Mouse (Mus musculus) midbrain, embryonic 12.5 days (tissue): ENCODE data around the gene Tmem87a. TPM values are rescaled to one million over a fixed set of nuclear protein-coding genes. Genes with fewer than 3 reads are reported as not detected.

Source experiments
- ATAC-seq: fragments of 200-750 bp; cut with Nextera tagmentation; 2 replicates; pipeline ENCODE4 v1.8.0; 2017; ENCODE audit warnings: low read depth, moderate TSS enrichment, moderate library complexity; ENCODE audit not compliant: low FRiP score
- H3K27ac ChIP-seq: fragments of 300-500 bp; sonication (generic); replicated peaks from 2 replicates; pipeline ENCODE4 v1.5.1; 2016; ENCODE audit warnings: mild to moderate bottlenecking
- H3K27me3 ChIP-seq: fragments of 300-500 bp; sonication (generic); 2 replicates; pipeline ENCODE4 v1.6.1; 2016; ENCODE audit warnings: mild to moderate bottlenecking
- H3K36me3 ChIP-seq: fragments of 300-500 bp; sonication (generic); 2 replicates; pipeline ENCODE4 v1.6.1; 2016
- H3K4me1 ChIP-seq: fragments of 300-500 bp; sonication (generic); 2 replicates; pipeline ENCODE4 v1.6.1; 2016
- H3K4me2 ChIP-seq: fragments of 300-500 bp; sonication (generic); replicated peaks from 2 replicates; pipeline ENCODE4 v1.6.1; 2016; ENCODE audit warnings: mild to moderate bottlenecking, moderate library complexity
- H3K4me3 ChIP-seq: fragments of 300-500 bp; sonication (generic); 2 replicates; pipeline ENCODE4 v1.5.1; 2016; ENCODE audit warnings: mild to moderate bottlenecking
- H3K9ac ChIP-seq: fragments of 300-500 bp; sonication (generic); replicated peaks from 2 replicates; pipeline ENCODE4 v1.6.1; 2016; ENCODE audit warnings: mild to moderate bottlenecking, moderate library complexity
- H3K9me3 ChIP-seq: fragments of 300-500 bp; sonication (generic); 2 replicates; pipeline ENCODE4 v1.6.1; 2016; ENCODE audit warnings: mild to moderate bottlenecking
- WGBS: fragments of 180-500 bp; shearing (Covaris S2); methylation state at CpG from one replicate; pipeline ENCODE4 v1.1.7; 2016; 5-methylcytosine and 5-hydroxymethylcytosine counted together
- polyA plus RNA-seq: library from polyadenylated mRNA; unstranded; fragments of >200 nt; fragmentation: Nextera tagmentation; extraction: Ambion mirVana; gene quantifications from 2 replicates; pipeline ENCODE4 v1.2.1, GENCODE M21; 2016

Gene Tmem87a
- polyA plus RNA-seq, 1 experiment from 2014 or later, result 7.1 TPM

GRCm38 (mm10) chr2:120352682-120353646 is 50.9 kb downstream of the Tmem87a start, which contains the start of gene Vps39:
Gene Vps39 (minus strand): TSS chr2:120353137.
- H3K27me3 ChIP-seq, result no peaks in the 10 kb centered on the region
- H3K27ac ChIP-seq, result peak within 1 kb of the TSS; percentile 82
- H3K36me3 ChIP-seq, result peaks cover 45% of the 10 kb centered on the region
- H3K4me1 ChIP-seq, result peaks cover 13% of the 10 kb centered on the region
- H3K9me3 ChIP-seq, result no peaks in the 10 kb centered on the region
- peak within 1 kb of the TSS; percentile 91 for H3K9ac ChIP-seq
- peak within 1 kb of the TSS; percentile 92 for H3K4me3 ChIP-seq
- WGBS, result 11% methylated on average over 44 of the region's 44 CpGs
- peak; percentile 95 for ATAC-seq
- H3K4me2 ChIP-seq, result peak within 1 kb of the TSS; percentile 76

- Histone ChIP-seq H3K27ac (no peak overlapping the region), H3K9me3 (no peaks in the 10 kb centered on the region), H3K4me2 (peak overlapping the region; percentile 76; the same call in 1 of the 2 replicates), H3K27me3 (no peaks in the 10 kb centered on the region), H3K36me3 (peaks cover 46% of the 10 kb centered on the region), H3K4me1 (peaks cover 13% of the 10 kb centered on the region), H3K4me3 (no peak overlapping the region), H3K9ac (no peak overlapping the region)
- WGBS, result 81% methylated on average over 5 of the region's 5 CpGs
- no peak for ATAC-seq
Measured at GRCm38 (mm10) chr2:120351321-120351720, 52.6 kb downstream of the Tmem87a start.

- WGBS, result 84% methylated on average over 9 of the region's 9 CpGs
- no peak for ATAC-seq
- Histone ChIP-seq H3K4me3 (no peak overlapping the region), H3K4me2 (no peak overlapping the region), H3K27ac (no peak overlapping the region), H3K36me3 (peaks cover 57% of the 10 kb centered on the region), H3K27me3 (no peaks in the 10 kb centered on the region), H3K9ac (no peak overlapping the region), H3K4me1 (peaks cover 13% of the 10 kb centered on the region), H3K9me3 (no peaks in the 10 kb centered on the region)
Measured at GRCm38 (mm10) chr2:120348120-120348519, 55.8 kb downstream of the Tmem87a start.

- Histone ChIP-seq H3K9ac (no peak overlapping the region), H3K4me2 (no peak overlapping the region), H3K4me3 (no peak overlapping the region), H3K4me1 (no peaks in the 10 kb centered on the region), H3K27ac (no peak overlapping the region), H3K9me3 (no peaks in the 10 kb centered on the region), H3K36me3 (peaks cover 91% of the 10 kb centered on the region), H3K27me3 (no peaks in the 10 kb centered on the region)
- 95% methylated on average over 1 of the region's 1 CpGs for WGBS
- ATAC-seq, result no peak
Measured at GRCm38 (mm10) chr2:120341741-120342140, 62.2 kb downstream of the Tmem87a start.

- H3K27me3 ChIP-seq, result no peaks in the 10 kb centered on the region
- no peak overlapping the region for H3K4me3 ChIP-seq
- H3K4me1 ChIP-seq, result no peaks in the 10 kb centered on the region
- 81% methylated on average over 2 of the region's 2 CpGs for WGBS
- peaks cover 83% of the 10 kb centered on the region for H3K36me3 ChIP-seq
- H3K9ac ChIP-seq, result no peak overlapping the region
- no peaks in the 10 kb centered on the region for H3K9me3 ChIP-seq
- no peak overlapping the region for H3K27ac ChIP-seq
- no peak for ATAC-seq
- H3K4me2 ChIP-seq, result no peak overlapping the region
Measured at GRCm38 (mm10) chr2:120337886-120338285, 66.0 kb downstream of the Tmem87a start.

- Histone ChIP-seq H3K4me2 (no peak overlapping the region), H3K4me3 (no peak overlapping the region), H3K36me3 (peaks cover 75% of the 10 kb centered on the region), H3K27me3 (no peaks in the 10 kb centered on the region), H3K4me1 (no peaks in the 10 kb centered on the region), H3K9me3 (no peaks in the 10 kb centered on the region), H3K9ac (no peak overlapping the region), H3K27ac (no peak overlapping the region)
- ATAC-seq, result no peak
- WGBS, result 96% methylated on average over 4 of the region's 4 CpGs
Measured at GRCm38 (mm10) chr2:120331575-120331974, 72.3 kb downstream of the Tmem87a start.

- Histone ChIP-seq H3K9me3 (no peaks in the 10 kb centered on the region), H3K27me3 (no peaks in the 10 kb centered on the region), H3K9ac (no peak overlapping the region), H3K36me3 (peaks cover 43% of the 10 kb centered on the region), H3K4me2 (no peak overlapping the region), H3K4me1 (no peaks in the 10 kb centered on the region), H3K27ac (no peak overlapping the region), H3K4me3 (no peak overlapping the region)
- no peak for ATAC-seq
- WGBS, result 75% methylated on average over 4 of the region's 4 CpGs
Measured at GRCm38 (mm10) chr2:120315077-120315476, 88.8 kb downstream of the Tmem87a start.

GRCm38 (mm10) chr2:120314487-120314886 is 89.4 kb downstream of the Tmem87a start:
- Histone ChIP-seq H3K4me1 (no peaks in the 10 kb centered on the region), H3K4me2 (no peak overlapping the region), H3K9me3 (no peaks in the 10 kb centered on the region), H3K4me3 (no peak overlapping the region), H3K36me3 (peaks cover 40% of the 10 kb centered on the region), H3K9ac (no peak overlapping the region), H3K27ac (no peak overlapping the region), H3K27me3 (no peaks in the 10 kb centered on the region)
- ATAC-seq, result no peak
- 86% methylated on average over 4 of the region's 4 CpGs for WGBS

GRCm38 (mm10) chr2:120313976-120314375 is 89.9 kb downstream of the Tmem87a start, which contains the start of gene Pla2g4f:
Gene Pla2g4f (minus strand): TSS chr2:120314165.
- no peak for ATAC-seq
- Histone ChIP-seq H3K36me3 (peaks cover 35% of the 10 kb centered on the region), H3K4me2 (no peak within 1 kb of the TSS), H3K9ac (no peak within 1 kb of the TSS), H3K27me3 (no peaks in the 10 kb centered on the region), H3K4me3 (no peak within 1 kb of the TSS), H3K4me1 (no peaks in the 10 kb centered on the region), H3K9me3 (no peaks in the 10 kb centered on the region), H3K27ac (no peak within 1 kb of the TSS)
- 65% methylated on average over 3 of the region's 3 CpGs for WGBS

- H3K4me2 ChIP-seq, result no peak overlapping the region
- H3K9me3 ChIP-seq, result no peaks in the 10 kb centered on the region
- no peaks in the 10 kb centered on the region for H3K27me3 ChIP-seq
- WGBS, result 83% methylated on average over 7 of the region's 7 CpGs
- H3K27ac ChIP-seq, result no peak overlapping the region
- peaks cover 19% of the 10 kb centered on the region; the same call in 1 of the 2 replicates for H3K36me3 ChIP-seq
- no peaks in the 10 kb centered on the region for H3K4me1 ChIP-seq
- no peak for ATAC-seq
- no peak overlapping the region for H3K9ac ChIP-seq
- H3K4me3 ChIP-seq, result no peak overlapping the region
Measured at GRCm38 (mm10) chr2:120312276-120312825, 91.6 kb downstream of the Tmem87a start.
